Mouse (Mus musculus): ENCODE measurements around the gene Man2a1.
A peak's percentile ranks its signal among the peaks of the same experiment; 100 is the strongest.

Man2a1 gene

GRCm38 (mm10) chr17:64601751-64602578, 1.4 kb downstream of the Man2a1 start:
- peak; percentile 83 for DNase-seq (ENCODE audit: low spot score)

- DNase-seq (ENCODE audit: low spot score): peak; percentile 79
Observed at GRCm38 (mm10) chr17:64603134-64603533, 2.6 kb downstream of the Man2a1 start.

GRCm38 (mm10) chr17:64603534-64603933, 3.0 kb downstream of the Man2a1 start:
- DNase-seq (ENCODE audit: low spot score): no peak

GRCm38 (mm10) chr17:64604163-64604562, 3.6 kb downstream of the Man2a1 start:
- no peak for DNase-seq (ENCODE audit: low spot score)

- DNase-seq (ENCODE audit: low spot score): no peak
Observed at GRCm38 (mm10) chr17:64608228-64608627, 7.7 kb downstream of the Man2a1 start.

- no peak for DNase-seq (ENCODE audit: low spot score)
Observed at GRCm38 (mm10) chr17:64608923-64609598, 8.5 kb downstream of the Man2a1 start.

- DNase-seq (ENCODE audit: low spot score): no peak
Observed at GRCm38 (mm10) chr17:64609741-64610140, 9.2 kb downstream of the Man2a1 start.

GRCm38 (mm10) chr17:64611426-64611825, 10.9 kb downstream of the Man2a1 start:
- peak; percentile 26 for DNase-seq (ENCODE audit: low spot score)

- peak; percentile 70 for DNase-seq (ENCODE audit: low spot score)
Observed at GRCm38 (mm10) chr17:64612135-64612885, 11.8 kb downstream of the Man2a1 start.

- no peak for DNase-seq (ENCODE audit: low spot score)
Observed at GRCm38 (mm10) chr17:64612930-64613329, 12.4 kb downstream of the Man2a1 start.

GRCm38 (mm10) chr17:64613351-64613750, 12.8 kb downstream of the Man2a1 start:
- DNase-seq (ENCODE audit: low spot score): no peak

GRCm38 (mm10) chr17:64614804-64615203, 14.3 kb downstream of the Man2a1 start:
- no peak for DNase-seq (ENCODE audit: low spot score)

- no peak for DNase-seq (ENCODE audit: low spot score)
Observed at GRCm38 (mm10) chr17:64615420-64615819, 14.9 kb downstream of the Man2a1 start.

GRCm38 (mm10) chr17:64616259-64616658, 15.7 kb downstream of the Man2a1 start:
- DNase-seq (ENCODE audit: low spot score): peak; percentile 57

GRCm38 (mm10) chr17:64617838-64618237, 17.3 kb downstream of the Man2a1 start:
- DNase-seq (ENCODE audit: low spot score): no peak

GRCm38 (mm10) chr17:64618996-64619395, 18.5 kb downstream of the Man2a1 start:
- DNase-seq (ENCODE audit: low spot score): no peak

GRCm38 (mm10) chr17:64620135-64620534, 19.6 kb downstream of the Man2a1 start:
- DNase-seq (ENCODE audit: low spot score): no peak

- no peak for DNase-seq (ENCODE audit: low spot score)
Observed at GRCm38 (mm10) chr17:64620627-64621026, 20.1 kb downstream of the Man2a1 start.

- DNase-seq (ENCODE audit: low spot score): no peak
Observed at GRCm38 (mm10) chr17:64621226-64621625, 20.7 kb downstream of the Man2a1 start.

- no peak for DNase-seq (ENCODE audit: low spot score)
Observed at GRCm38 (mm10) chr17:64621649-64622351, 21.3 kb downstream of the Man2a1 start.

GRCm38 (mm10) chr17:64622352-64622886, 21.9 kb downstream of the Man2a1 start:
- DNase-seq (ENCODE audit: low spot score): no peak

- no peak for DNase-seq (ENCODE audit: low spot score)
Observed at GRCm38 (mm10) chr17:64624439-64624838, 23.9 kb downstream of the Man2a1 start.
